ENCODE assay signal across 21 mouse cellular contexts in genomic region chr2:180229129-180229528, GRCm38 (mm10). TPM values are rescaled to one million over a fixed set of nuclear protein-coding genes. Genes with fewer than 3 reads are reported as not detected.
DNase-seq lines count a peak whose midpoint lies in the region; ATAC-seq and TF ChIP-seq lines count a peak whose summit lies in the region.
"Had no signal": no experiment of that assay in that cellular context is flagged by ENCODE, and none has a peak within 500 bp of the region (broad histone marks: within the 10 kb centered on the region; RNA-seq: fewer than 3 reads in every experiment).

No protein-coding gene starts in this region.

- intact Hi-C loops in gastrocnemius, adult 2 months (cut with DNase I) = no loop called here

- no peaks in the 10 kb centered on the region for H3K27me3 ChIP-seq in kidney, postnatal 0 days (ENCODE audit: insufficient read depth, low read length)
- H3K27me3 ChIP-seq in kidney, embryonic 15.5 days = peaks cover 22% of the 10 kb centered on the region
- H3K27me3 ChIP-seq in lung, postnatal 0 days (replicated peaks; ENCODE audit: insufficient read depth, low read length) = no peaks in the 10 kb centered on the region
- H3K27me3 ChIP-seq: Patski had no signal

- ATAC-seq in kidney, postnatal 0 days (replicated peaks; ENCODE audit: low FRiP score, low read depth) = no peak
- ATAC-seq in kidney, embryonic 15.5 days (replicated peaks; ENCODE audit: low FRiP score) = no peak
- ATAC-seq in lung, postnatal 0 days = no peak
- no peak for ATAC-seq in frontal cortex, adult (ENCODE audit: low TSS enrichment)
- ATAC-seq: forebrain, embryonic 14.5 days; hindbrain, embryonic 16.5 days; Patski had no signal

- no peak overlapping the region for H3K9ac ChIP-seq in kidney, postnatal 0 days (ENCODE audit: low read depth, low read length)
- H3K9ac ChIP-seq in kidney, embryonic 15.5 days = no peak overlapping the region
- H3K9ac ChIP-seq in lung, postnatal 0 days (replicated peaks; ENCODE audit: low read depth) = no peak overlapping the region
- H3K9ac ChIP-seq: limb, embryonic 15.5 days; liver, embryonic 13.5 days; neural tube, embryonic 15.5 days had no signal

- H3K36me3 ChIP-seq in kidney, postnatal 0 days (ENCODE audit: insufficient read depth, low read length) = no peaks in the 10 kb centered on the region
- H3K36me3 ChIP-seq in kidney, embryonic 15.5 days = no peaks in the 10 kb centered on the region
- H3K36me3 ChIP-seq in lung, postnatal 0 days (ENCODE audit: insufficient read depth, low read length) = no peaks in the 10 kb centered on the region
- H3K36me3 ChIP-seq: limb, embryonic 15.5 days; liver, embryonic 13.5 days; neural tube, embryonic 15.5 days had no signal

- DNase-seq in gastrocnemius, adult 2 months = no peak
- DNase-seq in gastrocnemius, adult 8-10 months (ENCODE audit: low spot score in 2 of 2) = no peak
- no peak for DNase-seq in kidney, postnatal 0 days (ENCODE audit: low spot score)
- DNase-seq in lung, postnatal 0 days (ENCODE audit: low spot score) = no peak
- no peak for DNase-seq in lung, postnatal 4 days
- DNase-seq: cerebellum, adult 8-10 months; cerebellum, postnatal 25 days; liver, embryonic 13.5 days; retina, postnatal 1 day; right cerebral cortex, postnatal 25 days; spleen, adult 18-20 months; thymus, adult 2 months; thymus, postnatal 36 days had no signal

- peaks cover 23% of the 10 kb centered on the region for H3K4me1 ChIP-seq in kidney, postnatal 0 days (replicated peaks; ENCODE audit: insufficient read depth, low read length)
- peaks cover 73% of the 10 kb centered on the region for H3K4me1 ChIP-seq in kidney, embryonic 15.5 days
- peaks cover 46% of the 10 kb centered on the region for H3K4me1 ChIP-seq in lung, postnatal 0 days (ENCODE audit: insufficient read depth, low read depth, low read length)

- no peak for TF ChIP-seq CTCF in gastrocnemius, adult 2 months (IDR thresholded peaks at IDR 0.05)
- TF ChIP-seq CTCF in kidney, postnatal 0 days (IDR thresholded peaks at IDR 0.05; ENCODE audit: low read depth) = no peak
- TF ChIP-seq CTCF in lung, postnatal 0 days (IDR thresholded peaks at IDR 0.05) = no peak

- no peak overlapping the region for H3K4me2 ChIP-seq in kidney, postnatal 0 days (ENCODE audit: low read length)
- no peak overlapping the region for H3K4me2 ChIP-seq in kidney, embryonic 15.5 days
- H3K4me2 ChIP-seq in lung, postnatal 0 days (replicated peaks; ENCODE audit: low read depth, low read length) = no peak overlapping the region
- H3K4me2 ChIP-seq: heart, embryonic 11.5 days; liver, embryonic 13.5 days; neural tube, embryonic 15.5 days had no signal

- peak overlapping the region; percentile 88 for H3K27ac ChIP-seq in gastrocnemius, adult 2 months
- peak overlapping the region; percentile 47; the same call in 1 of the 2 replicates for H3K27ac ChIP-seq in kidney, postnatal 0 days
- no peak overlapping the region for H3K27ac ChIP-seq in kidney, embryonic 15.5 days
- peak overlapping the region; percentile 89 for H3K27ac ChIP-seq in lung, postnatal 0 days (ENCODE audit: low read length)
- H3K27ac ChIP-seq: liver, embryonic 13.5 days; neural tube, embryonic 15.5 days had no signal

- no peak for TF ChIP-seq EP300 in lung, postnatal 0 days (IDR thresholded peaks at IDR 0.05)

- no peaks in the 10 kb centered on the region for H3K9me3 ChIP-seq in kidney, postnatal 0 days (replicated peaks; ENCODE audit: low read length)
- no peaks in the 10 kb centered on the region for H3K9me3 ChIP-seq in kidney, embryonic 15.5 days (replicated peaks)
- H3K9me3 ChIP-seq in lung, postnatal 0 days (ENCODE audit: low read length) = no peaks in the 10 kb centered on the region
- H3K9me3 ChIP-seq: limb, embryonic 15.5 days; liver, embryonic 13.5 days; neural tube, embryonic 15.5 days had no signal

- 69% methylated on average over 3 of the region's 3 CpGs for WGBS in kidney, postnatal 0 days
- WGBS in kidney, embryonic 15.5 days = 67% methylated on average over 3 of the region's 3 CpGs
- WGBS in lung, postnatal 0 days = 62% methylated on average over 3 of the region's 3 CpGs

- H3K4me3 ChIP-seq in gastrocnemius, adult 2 months = no peak overlapping the region
- no peak overlapping the region for H3K4me3 ChIP-seq in kidney, postnatal 0 days (replicated peaks; ENCODE audit: low read depth, low read length)
- H3K4me3 ChIP-seq in kidney, embryonic 15.5 days (replicated peaks) = no peak overlapping the region
- H3K4me3 ChIP-seq in lung, postnatal 0 days (ENCODE audit: low read depth, low read length) = no peak overlapping the region
- H3K4me3 ChIP-seq: limb, embryonic 15.5 days; liver, embryonic 13.5 days; neural tube, embryonic 15.5 days had no signal

RNA-seq across cellular contexts. Expression of gene Lama5, which starts 3.5 kb away (rescaled TPM):
- 10 to 100 TPM; 10.5 to 14.8 TPM for total RNA-seq in gastrocnemius, adult 2 months (2021)
- 10 to 100 TPM; 10.8 to 16.5 (median 13.8) TPM for total RNA-seq in gastrocnemius, adult 8-10 months (2022)
- polyA plus RNA-seq in kidney, postnatal 0 days (2015; fragmentation: Nextera tagmentation; extraction: Ambion mirVana) = 48.6 and 62.4 TPM in 2 replicates
- 40.6 and 46.7 TPM in 2 replicates for polyA plus RNA-seq in kidney, embryonic 15.5 days (2015; fragmentation: Nextera tagmentation; extraction: Ambion mirVana)
- polyA plus RNA-seq in lung, postnatal 0 days (2015; fragmentation: Nextera tagmentation; extraction: Ambion mirVana) = 83.7 and 85.3 TPM in 2 replicates

RNA-seq across cellular contexts. Expression of gene Rps21, which starts 28.0 kb away (rescaled TPM):
- total RNA-seq in gastrocnemius, adult 2 months (2021) = 100 to 1,000 TPM; 359 to 473 TPM
- total RNA-seq in gastrocnemius, adult 8-10 months (2022) = 100 to 1,000 TPM; 348 to 580 (median 436) TPM
- polyA plus RNA-seq in kidney, postnatal 0 days (2015; fragmentation: Nextera tagmentation; extraction: Ambion mirVana) = 737 and 848 TPM in 2 replicates
- 637 and 713 TPM in 2 replicates for polyA plus RNA-seq in kidney, embryonic 15.5 days (2015; fragmentation: Nextera tagmentation; extraction: Ambion mirVana)
- 418 and 453 TPM in 2 replicates for polyA plus RNA-seq in lung, postnatal 0 days (2015; fragmentation: Nextera tagmentation; extraction: Ambion mirVana)

RNA-seq across cellular contexts. Expression of gene Cables2, which starts 44.2 kb away (rescaled TPM):
- 1 to 10 TPM; 9.3 to 9.8 TPM for total RNA-seq in gastrocnemius, adult 2 months (2021)
- total RNA-seq in gastrocnemius, adult 8-10 months (2022) = 10 to 100 TPM in 1 of 4 experiments, 1 to 10 TPM in 3; 8.1 to 10.8 (median 9.0) TPM
- 12.0 and 13.1 TPM in 2 replicates for polyA plus RNA-seq in kidney, postnatal 0 days (2015; fragmentation: Nextera tagmentation; extraction: Ambion mirVana)
- 11.8 and 12.3 TPM in 2 replicates for polyA plus RNA-seq in kidney, embryonic 15.5 days (2015; fragmentation: Nextera tagmentation; extraction: Ambion mirVana)
- 15.5 and 16.1 TPM in 2 replicates for polyA plus RNA-seq in lung, postnatal 0 days (2015; fragmentation: Nextera tagmentation; extraction: Ambion mirVana)

RNA-seq across cellular contexts. Expression of gene Adrm1, which starts 57.8 kb away (rescaled TPM):
- 100 to 1,000 TPM in 1 of 2 experiments, 10 to 100 TPM in 1; 99.5 to 121 TPM for total RNA-seq in gastrocnemius, adult 2 months (2021)
- total RNA-seq in gastrocnemius, adult 8-10 months (2022) = 100 to 1,000 TPM; 124 to 131 (median 129) TPM
- 170 and 185 TPM in 2 replicates for polyA plus RNA-seq in kidney, postnatal 0 days (2015; fragmentation: Nextera tagmentation; extraction: Ambion mirVana)
- 193 and 207 TPM in 2 replicates for polyA plus RNA-seq in kidney, embryonic 15.5 days (2015; fragmentation: Nextera tagmentation; extraction: Ambion mirVana)
- polyA plus RNA-seq in lung, postnatal 0 days (2015; fragmentation: Nextera tagmentation; extraction: Ambion mirVana) = 119 and 136 TPM in 2 replicates
